Mouse (Mus musculus) heart, embryonic 14.5 days (tissue): Measurements from ENCODE around the gene Ccl4. TPM values are rescaled to one million over a fixed set of nuclear protein-coding genes. Genes with fewer than 3 reads are reported as not detected.

Experiments used
- ATAC-seq: fragments of 200-750 bp; cut with Nextera tagmentation; 2 replicates; pipeline ENCODE4 v1.8.0; 2017; ENCODE audit warnings: low read depth, moderate TSS enrichment; ENCODE audit not compliant: insufficient number of reproducible peaks, insufficient read depth, low FRiP score
- H3K27ac ChIP-seq, 2 experiments: fragments of 200-500 bp in 1 of 2; fragments of 300-500 bp in 1 of 2; sonication (generic) in 1 of 2; replicated peaks in 1 of 2; 2 replicates each; pipeline ENCODE4 v1.5.1; 2012 to 2014; ENCODE audit warnings: low read depth in 2 of 2, low read length in 2 of 2, control low read depth in 1 of 2, mild to moderate bottlenecking in 1 of 2, mixed read lengths in 1 of 2; ENCODE audit not compliant: control insufficient read depth in 1 of 2, insufficient read depth in 1 of 2
- H3K27me3 ChIP-seq: fragments of 300-500 bp; sonication (generic); 2 replicates; pipeline ENCODE4 v1.6.1; 2014; ENCODE audit warnings: mild to moderate bottlenecking, low read length, control low read depth; ENCODE audit not compliant: control insufficient read depth, insufficient read depth
- H3K36me3 ChIP-seq: fragments of 300-500 bp; sonication (generic); 2 replicates; pipeline ENCODE4 v1.6.1; 2014; ENCODE audit warnings: mild to moderate bottlenecking, control low read depth, low read length, mixed read lengths; ENCODE audit not compliant: control insufficient read depth, insufficient read depth
- H3K4me1 ChIP-seq, 2 experiments: fragments of 200-500 bp in 1 of 2; fragments of 300-500 bp in 1 of 2; sonication (generic) in 1 of 2; 2 replicates each; pipeline ENCODE4 v1.6.1; 2012 to 2014; ENCODE audit warnings: low read length in 2 of 2, control low read depth in 1 of 2, mixed read lengths in 1 of 2; ENCODE audit not compliant: control insufficient read depth in 2 of 2, insufficient read depth in 2 of 2
- H3K4me2 ChIP-seq: fragments of 300-500 bp; sonication (generic); 2 replicates; pipeline ENCODE4 v1.6.1; 2014; ENCODE audit warnings: mild to moderate bottlenecking, low read length
- H3K4me3 ChIP-seq, 2 experiments: fragments of 200-500 bp in 1 of 2; fragments of 300-500 bp in 1 of 2; sonication (generic) in 1 of 2; 2 replicates each; pipeline ENCODE4 v1.5.1; 2012 to 2014; ENCODE audit warnings: low read length in 2 of 2, mild to moderate bottlenecking in 2 of 2, control low read depth in 1 of 2, low read depth in 1 of 2, moderate library complexity in 1 of 2; ENCODE audit not compliant: control insufficient read depth in 1 of 2, insufficient read depth in 1 of 2
- H3K9ac ChIP-seq: fragments of 300-500 bp; sonication (generic); 2 replicates; pipeline ENCODE4 v1.6.1; 2014; ENCODE audit warnings: mild to moderate bottlenecking, low read length
- H3K9me3 ChIP-seq: fragments of 300-500 bp; sonication (generic); 2 replicates; pipeline ENCODE4 v1.6.1; 2016; ENCODE audit warnings: low read length, control low read depth; ENCODE audit not compliant: control insufficient read depth
- WGBS: fragments of 180-500 bp; shearing (Covaris S2); extraction: QIAGEN DNeasy Blood & Tissue Kit; methylation state at CpG from one replicate; pipeline ENCODE4 v1.1.7; 2014; 5-methylcytosine and 5-hydroxymethylcytosine counted together
- polyA plus RNA-seq: library from polyadenylated mRNA; unstranded; fragments of >200 nt; fragmentation: Nextera tagmentation; extraction: Ambion mirVana; gene quantifications from 2 replicates; pipeline ENCODE4 v1.2.1, GENCODE M21; 2014

The Ccl4 gene
- polyA plus RNA-seq = 0.54 and 2.1 TPM in 2 replicates

DNA sequence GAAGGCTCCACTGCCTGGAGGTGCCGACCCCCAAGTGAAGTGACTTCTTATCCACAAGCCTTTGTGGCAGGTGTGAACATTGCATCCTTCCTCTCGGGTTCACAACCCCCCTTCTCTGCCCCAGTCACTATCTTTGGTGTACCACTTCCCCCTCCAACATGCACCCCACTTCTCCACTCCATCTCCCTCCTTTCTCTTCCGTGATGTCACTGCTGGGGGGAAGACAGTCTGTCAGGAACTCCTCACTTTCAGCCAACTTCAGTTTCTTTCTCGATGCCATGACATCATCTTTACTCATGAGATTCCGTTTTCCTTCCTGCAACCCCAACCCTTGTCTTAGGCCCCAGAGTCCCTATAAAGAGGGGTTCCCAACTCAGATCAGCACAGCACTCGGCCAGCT is at the start of gene Ccl4:
Gene Ccl4, plus strand, starts transcription at position 381 of the 400 bp plus-strand sequence.
- no peak within 1 kb of the TSS for H3K4me2 ChIP-seq
- no peak within 1 kb of the TSS for H3K27ac ChIP-seq
- no peak within 1 kb of the TSS for H3K9ac ChIP-seq
- no peaks in the 10 kb centered on the region for H3K27me3 ChIP-seq
- no peak within 1 kb of the TSS for H3K4me3 ChIP-seq
- H3K4me1 ChIP-seq = no peaks in the 10 kb centered on the region
- 70% methylated on average over 6 of the region's 6 CpGs for WGBS
- H3K9me3 ChIP-seq = no peaks in the 10 kb centered on the region
- no peak for ATAC-seq
- H3K36me3 ChIP-seq = no peaks in the 10 kb centered on the region

GRCm38 (mm10) chr11:83616586-83616985 is 45.8 kb upstream of the Ccl4 start:
- 79% methylated on average over 1 of the region's 1 CpGs for WGBS

DNA sequence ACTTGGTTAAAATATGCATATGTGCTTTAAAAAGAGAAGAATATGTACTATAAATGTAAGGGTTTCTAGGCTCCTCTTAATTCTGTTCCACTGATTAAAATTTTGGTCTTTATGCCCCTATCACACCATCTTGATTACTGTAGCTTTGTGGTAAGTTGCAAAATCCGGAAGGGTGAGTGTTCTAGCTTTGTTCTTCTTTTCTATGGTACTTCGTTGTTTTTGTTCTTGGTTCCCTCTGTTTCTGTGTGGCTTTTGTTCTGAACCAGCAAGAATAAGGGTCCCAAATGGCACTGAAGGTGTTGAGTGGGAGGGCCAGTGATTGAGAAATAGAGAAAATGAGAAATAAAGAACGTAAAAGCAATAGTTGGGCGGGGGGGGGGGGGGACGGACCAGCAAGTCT is 44.1 kb upstream of the Ccl4 start:
- no peaks in the 10 kb centered on the region for H3K9me3 ChIP-seq
- no peak overlapping the region for H3K4me3 ChIP-seq
- no peaks in the 10 kb centered on the region for H3K4me1 ChIP-seq
- no peaks in the 10 kb centered on the region for H3K36me3 ChIP-seq
- H3K27me3 ChIP-seq = no peaks in the 10 kb centered on the region
- no peak overlapping the region for H3K4me2 ChIP-seq
- H3K9ac ChIP-seq = no peak overlapping the region
- ATAC-seq = no peak
- WGBS = 68% methylated on average over 5 of the region's 5 CpGs
- no peak overlapping the region for H3K27ac ChIP-seq

More at GRCm38 (mm10) chr11:83616586-83616985, 45.8 kb upstream of the Ccl4 start:
- Histone ChIP-seq H3K9ac (no peak overlapping the region), H3K27ac (no peak overlapping the region), H3K4me3 (no peak overlapping the region), H3K9me3 (no peaks in the 10 kb centered on the region), H3K4me1 (no peaks in the 10 kb centered on the region), H3K36me3 (no peaks in the 10 kb centered on the region), H3K27me3 (no peaks in the 10 kb centered on the region), H3K4me2 (no peak overlapping the region)
- no peak for ATAC-seq

DNA sequence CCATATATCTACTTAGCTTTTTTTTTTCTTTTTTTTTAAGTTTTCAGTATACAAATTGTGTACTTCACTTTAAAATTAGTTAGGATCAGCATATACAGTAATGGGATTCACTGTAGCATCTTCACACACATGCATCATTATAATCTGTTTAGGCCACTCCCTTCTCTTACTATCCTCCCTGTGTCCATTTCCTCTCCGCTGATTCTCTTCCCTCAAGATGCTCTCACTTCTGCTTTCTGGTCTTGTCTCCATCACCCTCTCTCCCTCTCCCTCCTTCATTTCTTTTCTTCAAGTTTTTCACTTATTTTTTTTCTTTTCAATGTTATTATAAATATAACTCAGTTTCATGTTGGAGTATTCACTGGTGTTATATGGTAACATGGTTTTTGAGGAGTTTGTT is 43.3 kb upstream of the Ccl4 start:
- H3K4me2 ChIP-seq = no peak overlapping the region
- 91% methylated on average over 1 of the region's 1 CpGs for WGBS
- H3K4me3 ChIP-seq = no peak overlapping the region
- no peak overlapping the region for H3K27ac ChIP-seq
- H3K9me3 ChIP-seq = no peaks in the 10 kb centered on the region
- H3K36me3 ChIP-seq = no peaks in the 10 kb centered on the region
- no peak for ATAC-seq
- no peak overlapping the region for H3K9ac ChIP-seq
- no peaks in the 10 kb centered on the region for H3K4me1 ChIP-seq
- H3K27me3 ChIP-seq = no peaks in the 10 kb centered on the region

DNA sequence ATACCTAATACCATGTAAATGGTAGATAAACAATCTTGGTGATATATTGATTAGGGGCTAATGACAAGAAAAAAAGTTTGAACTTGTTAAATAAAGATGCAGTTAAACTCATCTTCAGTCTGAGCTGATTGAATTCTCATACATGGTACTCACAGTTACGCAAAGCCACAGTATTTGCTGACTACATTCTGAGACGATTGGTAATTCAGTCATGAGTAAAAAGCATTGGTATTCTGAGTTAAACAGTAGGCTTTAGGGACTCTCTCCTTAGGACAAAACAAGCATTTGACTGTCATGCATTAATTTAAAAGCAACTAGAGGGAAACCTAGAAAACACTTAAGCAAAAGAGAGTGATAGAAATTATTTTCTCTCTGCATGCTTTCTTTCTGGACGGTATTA is 38.8 kb upstream of the Ccl4 start:
- no peak overlapping the region for H3K9ac ChIP-seq
- no peaks in the 10 kb centered on the region for H3K36me3 ChIP-seq
- no peak for ATAC-seq
- no peak overlapping the region for H3K4me2 ChIP-seq
- WGBS = 79% methylated on average over 3 of the region's 3 CpGs
- H3K4me1 ChIP-seq = no peaks in the 10 kb centered on the region
- H3K27me3 ChIP-seq = no peaks in the 10 kb centered on the region
- no peak overlapping the region for H3K27ac ChIP-seq
- H3K4me3 ChIP-seq = no peak overlapping the region
- H3K9me3 ChIP-seq = no peaks in the 10 kb centered on the region

DNA sequence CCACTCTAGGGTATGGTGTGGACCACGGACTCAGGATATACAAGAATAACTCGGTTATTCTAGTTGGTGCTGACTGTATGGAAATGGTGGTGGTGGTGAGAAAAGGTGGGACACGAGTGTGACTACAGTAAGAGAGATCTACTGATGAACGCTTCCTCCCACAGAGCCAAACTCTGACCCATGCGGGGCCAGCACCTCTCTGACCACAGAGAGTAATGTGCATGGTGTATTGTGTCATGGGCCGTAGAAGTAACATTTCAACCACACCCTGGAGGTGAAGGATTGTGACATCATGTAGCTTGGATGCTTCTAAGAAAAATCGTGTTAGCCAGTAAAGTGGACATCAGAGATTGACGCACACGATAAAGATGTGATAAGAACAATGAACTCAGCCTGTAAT is 33.6 kb upstream of the Ccl4 start:
- no peak overlapping the region for H3K4me2 ChIP-seq
- H3K36me3 ChIP-seq = no peaks in the 10 kb centered on the region
- no peaks in the 10 kb centered on the region for H3K27me3 ChIP-seq
- no peaks in the 10 kb centered on the region for H3K9me3 ChIP-seq
- H3K27ac ChIP-seq = no peak overlapping the region
- WGBS = 78% methylated on average over 9 of the region's 9 CpGs
- peaks cover 2 to 7% of the 10 kb centered on the region in 2 experiments; a peak in 2 of 4 replicates for H3K4me1 ChIP-seq
- ATAC-seq = no peak
- no peak overlapping the region for H3K9ac ChIP-seq
- no peak overlapping the region for H3K4me3 ChIP-seq

GRCm38 (mm10) chr11:83630630-83631029 is 31.8 kb upstream of the Ccl4 start:
- Histone ChIP-seq H3K27me3 (no peaks in the 10 kb centered on the region), H3K36me3 (no peaks in the 10 kb centered on the region), H3K9me3 (no peaks in the 10 kb centered on the region), H3K4me1 (peaks cover 3 to 12% of the 10 kb centered on the region in 2 experiments; a peak in 2 of 4 replicates), H3K27ac (no peak overlapping the region), H3K4me3 (no peak overlapping the region), H3K9ac (no peak overlapping the region), H3K4me2 (no peak overlapping the region)
- ATAC-seq = no peak
- 93% methylated on average over 1 of the region's 1 CpGs for WGBS

- no peak for ATAC-seq
- Histone ChIP-seq H3K4me3 (no peak overlapping the region), H3K36me3 (no peaks in the 10 kb centered on the region), H3K4me2 (no peak overlapping the region), H3K9me3 (no peaks in the 10 kb centered on the region), H3K27me3 (no peaks in the 10 kb centered on the region), H3K9ac (no peak overlapping the region), H3K27ac (no peak overlapping the region), H3K4me1 (peaks cover 3 to 12% of the 10 kb centered on the region in 2 experiments; a peak in 2 of 4 replicates)
- 60% methylated on average over 2 of the region's 2 CpGs for WGBS
Observed at GRCm38 (mm10) chr11:83631065-83631464, 31.3 kb upstream of the Ccl4 start.
